Mouse (Mus musculus) lung, embryonic 14.5 days (tissue): ENCODE results near the gene Ppm1h. TPM values are rescaled to one million over a fixed set of nuclear protein-coding genes. Genes with fewer than 3 reads are reported as not detected.

Source experiments
- ATAC-seq: fragments of 200-750 bp; cut with Nextera tagmentation; 2 replicates; pipeline ENCODE4 v1.8.0; 2017; ENCODE audit warnings: mild to moderate bottlenecking, moderate TSS enrichment, moderate library complexity; ENCODE audit not compliant: insufficient read depth
- DNase-seq: peaks from one replicate; pipeline ENCODE4 v3.0.0-alpha.2; 2015
- H3K27ac ChIP-seq: fragments of 300-500 bp; sonication (generic); 2 replicates; pipeline ENCODE4 v1.5.1; 2014; ENCODE audit warnings: low read depth, mild to moderate bottlenecking, moderate library complexity
- H3K27me3 ChIP-seq: fragments of 300-500 bp; sonication (generic); 2 replicates; pipeline ENCODE4 v1.6.1; 2014; ENCODE audit warnings: low read length, control low read depth; ENCODE audit not compliant: insufficient read depth
- H3K36me3 ChIP-seq: fragments of 300-500 bp; sonication (generic); 2 replicates; pipeline ENCODE4 v1.6.1; 2014; ENCODE audit warnings: control low read depth; ENCODE audit not compliant: insufficient read depth
- H3K4me1 ChIP-seq: fragments of 300-500 bp; sonication (generic); 2 replicates; pipeline ENCODE4 v1.6.1; 2014; ENCODE audit warnings: antibody characterized with exemption, control low read depth; ENCODE audit not compliant: insufficient read depth
- H3K4me2 ChIP-seq: fragments of 300-500 bp; sonication (generic); 2 replicates; pipeline ENCODE4 v1.6.1; 2014; ENCODE audit warnings: mild to moderate bottlenecking
- H3K4me3 ChIP-seq: fragments of 300-500 bp; sonication (generic); 2 replicates; pipeline ENCODE4 v1.5.1; 2014; ENCODE audit warnings: low read depth, low read length
- H3K9ac ChIP-seq: fragments of 300-500 bp; sonication (generic); 2 replicates; pipeline ENCODE4 v1.6.1; 2014
- H3K9me3 ChIP-seq: fragments of 300-500 bp; sonication (generic); 2 replicates; pipeline ENCODE4 v1.6.1; 2016; ENCODE audit warnings: low read depth, low read length, control low read depth
- CTCF ChIP-seq: IDR thresholded peaks from 2 replicates; pipeline ENCODE4 v1.5.1; 2016; ENCODE audit warnings: antibody characterized with exemption, low read depth
- WGBS: fragments of 180-500 bp; shearing (Covaris S2); extraction: QIAGEN DNeasy Blood & Tissue Kit; methylation state at CpG from one replicate; pipeline ENCODE4 v1.1.7; 2014; 5-methylcytosine and 5-hydroxymethylcytosine counted together
- polyA plus RNA-seq: library from polyadenylated mRNA; unstranded; fragments of >200 nt; fragmentation: Nextera tagmentation; extraction: Ambion mirVana; gene quantifications from 2 replicates; pipeline ENCODE4 v1.2.1, GENCODE M21; 2014

The Ppm1h gene
- polyA plus RNA-seq, 1 experiment from 2014 or later = 7.1 TPM

GRCm38 (mm10) chr10:122845471-122845870, 166.9 kb downstream of the Ppm1h start:
- Histone ChIP-seq H3K9me3 (no peaks in the 10 kb centered on the region; the same call in 1 of the 2 replicates), H3K9ac (no peak overlapping the region), H3K36me3 (no peaks in the 10 kb centered on the region), H3K4me3 (no peak overlapping the region), H3K4me1 (no peaks in the 10 kb centered on the region), H3K4me2 (no peak overlapping the region), H3K27me3 (no peaks in the 10 kb centered on the region), H3K27ac (no peak overlapping the region)
- DNase-seq (no peak), ATAC-seq (no peak)
- TF ChIP-seq CTCF = no peak
- 40% methylated on average over 7 of the region's 7 CpGs for WGBS

GRCm38 (mm10) chr10:122846476-122846875, 167.9 kb downstream of the Ppm1h start:
- Histone ChIP-seq H3K4me1 (no peaks in the 10 kb centered on the region), H3K9me3 (no peaks in the 10 kb centered on the region), H3K4me2 (no peak overlapping the region), H3K4me3 (no peak overlapping the region), H3K27ac (no peak overlapping the region), H3K9ac (no peak overlapping the region), H3K27me3 (no peaks in the 10 kb centered on the region), H3K36me3 (no peaks in the 10 kb centered on the region)
- 94% methylated on average over 1 of the region's 1 CpGs for WGBS
- no peak for TF ChIP-seq CTCF
- DNase-seq (no peak), ATAC-seq (no peak)

GRCm38 (mm10) chr10:122848020-122848457, 169.5 kb downstream of the Ppm1h start:
- Histone ChIP-seq H3K4me2 (no peak overlapping the region), H3K9me3 (no peaks in the 10 kb centered on the region), H3K4me3 (no peak overlapping the region), H3K9ac (no peak overlapping the region), H3K36me3 (no peaks in the 10 kb centered on the region), H3K27ac (no peak overlapping the region), H3K27me3 (no peaks in the 10 kb centered on the region), H3K4me1 (no peaks in the 10 kb centered on the region)
- 71% methylated on average over 2 of the region's 2 CpGs for WGBS
- TF ChIP-seq CTCF = no peak
- DNase-seq (no peak), ATAC-seq (no peak)

- no peaks in the 10 kb centered on the region for H3K27me3 ChIP-seq
- no peak overlapping the region for H3K4me3 ChIP-seq
- H3K9me3 ChIP-seq = no peaks in the 10 kb centered on the region
- H3K4me2 ChIP-seq = no peak overlapping the region
- no peaks in the 10 kb centered on the region for H3K36me3 ChIP-seq
- TF ChIP-seq CTCF = no peak
- no peak for DNase-seq
- H3K4me1 ChIP-seq = peaks cover 14% of the 10 kb centered on the region; the same call in 1 of the 2 replicates
- no peak for ATAC-seq
- H3K9ac ChIP-seq = no peak overlapping the region
- no peak overlapping the region for H3K27ac ChIP-seq
- 77% methylated on average over 16 of the region's 16 CpGs for WGBS
Observed at GRCm38 (mm10) chr10:122851267-122852160, 173.0 kb downstream of the Ppm1h start.

GRCm38 (mm10) chr10:122854571-122854970, 176.0 kb downstream of the Ppm1h start:
- H3K27ac ChIP-seq = peak overlapping the region; percentile 82
- 34% methylated on average over 6 of the region's 6 CpGs for WGBS
- H3K36me3 ChIP-seq = no peaks in the 10 kb centered on the region
- H3K27me3 ChIP-seq = no peaks in the 10 kb centered on the region
- no peaks in the 10 kb centered on the region for H3K9me3 ChIP-seq
- no peak for TF ChIP-seq CTCF
- DNase-seq (peak; percentile 71), ATAC-seq (no peak; the same call in 1 of the 2 replicates)
- H3K9ac ChIP-seq = no peak overlapping the region
- no peak overlapping the region for H3K4me2 ChIP-seq
- peaks cover 20% of the 10 kb centered on the region; the same call in 1 of the 2 replicates for H3K4me1 ChIP-seq
- no peak overlapping the region for H3K4me3 ChIP-seq

- H3K4me3 ChIP-seq = no peak overlapping the region
- no peak overlapping the region for H3K9ac ChIP-seq
- no peaks in the 10 kb centered on the region for H3K9me3 ChIP-seq
- TF ChIP-seq CTCF = no peak
- no peaks in the 10 kb centered on the region for H3K27me3 ChIP-seq
- ATAC-seq (peak; percentile 80), DNase-seq (peak; percentile 82)
- H3K36me3 ChIP-seq = no peaks in the 10 kb centered on the region
- 15% methylated on average over 4 of the region's 4 CpGs for WGBS
- H3K4me1 ChIP-seq = peaks cover 20% of the 10 kb centered on the region; the same call in 1 of the 2 replicates
- no peak overlapping the region for H3K4me2 ChIP-seq
- H3K27ac ChIP-seq = peak overlapping the region; percentile 82
Observed at GRCm38 (mm10) chr10:122855149-122855548, 176.6 kb downstream of the Ppm1h start.

- WGBS = 54% methylated on average over 17 of the region's 17 CpGs
- Histone ChIP-seq H3K4me3 (no peak overlapping the region), H3K9me3 (no peaks in the 10 kb centered on the region), H3K9ac (no peak overlapping the region), H3K4me2 (no peak overlapping the region), H3K36me3 (no peaks in the 10 kb centered on the region), H3K27me3 (no peaks in the 10 kb centered on the region), H3K27ac (peak overlapping the region; percentile 75), H3K4me1 (peaks cover 20% of the 10 kb centered on the region; the same call in 1 of the 2 replicates)
- ATAC-seq (no peak), DNase-seq (no peak)
- no peak for TF ChIP-seq CTCF
Observed at GRCm38 (mm10) chr10:122856040-122856764, 177.6 kb downstream of the Ppm1h start.
